Mouse (Mus musculus): ENCODE measurements around the gene Cep250. TPM values are rescaled to one million over a fixed set of nuclear protein-coding genes. Genes with fewer than 3 reads are reported as not detected.

Cep250 gene
- polyA plus RNA-seq, 1 experiment = 13.0 TPM

GRCm38 (mm10) chr2:155991863-155992321 lies 35.6 kb downstream of the Cep250 start:
- TF ChIP-seq TCF12 (IDR thresholded peaks at IDR 0.05; ENCODE audit: insufficient read depth, poor library complexity, severe bottlenecking) = no peak
- TF ChIP-seq MYOG (IDR thresholded peaks at IDR 0.05; ENCODE audit: control insufficient read depth in 1 of 3, insufficient read depth in 1 of 3, insufficient read length in 2 of 3, low read depth in 2 of 3) = peak in 1 of 3 experiments; percentile 28
- no peak overlapping the region for H3ac ChIP-seq (ENCODE audit: control insufficient read depth, insufficient read length)
- no peak overlapping the region for H3K4me2 ChIP-seq (ENCODE audit: low read depth)
- H3K4me3 ChIP-seq = no peak overlapping the region
- H3K27me3 ChIP-seq (ENCODE audit: control insufficient read depth, insufficient read depth, insufficient read length) = no peaks in the 10 kb centered on the region
- H3K79me2 ChIP-seq (ENCODE audit: control insufficient read depth, insufficient read depth) = no peaks in the 10 kb centered on the region
- H3K36me3 ChIP-seq (ENCODE audit: control insufficient read depth, insufficient read depth) = no peaks in the 10 kb centered on the region

- TF ChIP-seq USF1 (IDR thresholded peaks at IDR 0.05; ENCODE audit: low read depth) (no peak), E2F4 (IDR thresholded peaks at IDR 0.05; ENCODE audit: insufficient read depth) (no peak), CEBPB (IDR thresholded peaks at IDR 0.05; ENCODE audit: insufficient read depth, poor library complexity, severe bottlenecking) (no peak), MAX (IDR thresholded peaks at IDR 0.05; ENCODE audit: low read depth) (no peak), POLR2A (IDR thresholded peaks at IDR 0.05; ENCODE audit: insufficient read length, low read depth) (no peak), SRF (IDR thresholded peaks at IDR 0.05; ENCODE audit: control insufficient read depth, insufficient read length, low read depth) (no peak)
- Histone ChIP-seq H3K27me3 (ENCODE audit: control insufficient read depth, insufficient read depth, insufficient read length) (no peaks in the 10 kb centered on the region), H3K4me3 (no peak overlapping the region), H3K4me2 (ENCODE audit: low read depth) (no peak overlapping the region), H3K36me3 (ENCODE audit: control insufficient read depth, insufficient read depth) (peaks cover 3% of the 10 kb centered on the region), H3ac (ENCODE audit: control insufficient read depth, insufficient read length) (no peak overlapping the region), H3K79me2 (ENCODE audit: control insufficient read depth, insufficient read depth) (peaks cover 9% of the 10 kb centered on the region)
Observed at GRCm38 (mm10) chr2:156005393-156005792, 49.1 kb downstream of the Cep250 start.

- peak within 1 kb of the TSS; percentile 87 for H3K4me2 ChIP-seq (ENCODE audit: low read depth)
- H3K27me3 ChIP-seq (ENCODE audit: control insufficient read depth, insufficient read depth, insufficient read length) = no peaks in the 10 kb centered on the region
- peaks cover 9% of the 10 kb centered on the region for H3K79me2 ChIP-seq (ENCODE audit: control insufficient read depth, insufficient read depth)
- TF ChIP-seq POLR2A (IDR thresholded peaks at IDR 0.05; ENCODE audit: insufficient read length, low read depth) (peak; percentile 75), TCF12 (IDR thresholded peaks at IDR 0.05; ENCODE audit: insufficient read depth, poor library complexity, severe bottlenecking) (no peak), USF1 (IDR thresholded peaks at IDR 0.05; ENCODE audit: low read depth) (peak; percentile 4), MYOG (IDR thresholded peaks at IDR 0.05; ENCODE audit: control insufficient read depth in 1 of 3, insufficient read depth in 1 of 3, insufficient read length in 2 of 3, low read depth in 2 of 3) (peak in 1 of 3 experiments; percentile 50), MYOD1 (IDR thresholded peaks at IDR 0.05; ENCODE audit: control insufficient read depth in 1 of 3, insufficient read length in 2 of 3, low read depth in 2 of 3) (peak in 2 of 3 experiments; percentile 36 to 44), MAX (IDR thresholded peaks at IDR 0.05; ENCODE audit: low read depth) (no peak), POLR2AphosphoS2 (IDR thresholded peaks at IDR 0.05; ENCODE audit: insufficient read length, low read depth) (peak; percentile 70)
- peak within 1 kb of the TSS; percentile 78 for H3K4me3 ChIP-seq
- peak within 1 kb of the TSS; percentile 15 for H3ac ChIP-seq (ENCODE audit: control insufficient read depth, insufficient read length)
- H3K36me3 ChIP-seq (ENCODE audit: control insufficient read depth, insufficient read depth) = peaks cover 11% of the 10 kb centered on the region
Observed at GRCm38 (mm10) chr2:156007888-156008532, 51.8 kb downstream of the Cep250 start, which contains the start of the genes 6430550D23Rik and Ergic3. TSS of gene 6430550D23Rik (minus strand) at chr2:156007977. TSS of gene Ergic3 (plus strand) at chr2:156008045.

GRCm38 (mm10) chr2:156018106-156018505 lies 61.8 kb downstream of the Cep250 start:
- TF ChIP-seq USF1 (IDR thresholded peaks at IDR 0.05; ENCODE audit: low read depth) = no peak
- TF ChIP-seq REST (IDR thresholded peaks at IDR 0.05; ENCODE audit: insufficient read depth, insufficient read length) = no peak
- no peak for TF ChIP-seq MYOD1 (IDR thresholded peaks at IDR 0.05; ENCODE audit: control insufficient read depth in 1 of 3, insufficient read length in 2 of 3, low read depth in 2 of 3)
- TF ChIP-seq SRF (IDR thresholded peaks at IDR 0.05; ENCODE audit: control insufficient read depth, insufficient read length, low read depth) = no peak
- no peak for TF ChIP-seq E2F4 (IDR thresholded peaks at IDR 0.05; ENCODE audit: insufficient read depth)
- TF ChIP-seq POLR2A (IDR thresholded peaks at IDR 0.05; ENCODE audit: insufficient read length, low read depth) = no peak
- TF ChIP-seq TCF3 (IDR thresholded peaks at IDR 0.05; ENCODE audit: insufficient read length, low read depth) = no peak
- TF ChIP-seq TCF12 (IDR thresholded peaks at IDR 0.05; ENCODE audit: insufficient read depth, poor library complexity, severe bottlenecking) = no peak
- no peak for TF ChIP-seq POLR2AphosphoS2 (IDR thresholded peaks at IDR 0.05; ENCODE audit: insufficient read length, low read depth)
- no peak for TF ChIP-seq MAX (IDR thresholded peaks at IDR 0.05; ENCODE audit: low read depth)
- no peak for TF ChIP-seq MYOG (IDR thresholded peaks at IDR 0.05; ENCODE audit: control insufficient read depth in 1 of 3, insufficient read depth in 1 of 3, insufficient read length in 2 of 3, low read depth in 2 of 3)
- TF ChIP-seq CEBPB (IDR thresholded peaks at IDR 0.05; ENCODE audit: insufficient read depth, poor library complexity, severe bottlenecking) = no peak
- Histone ChIP-seq H3K36me3 (ENCODE audit: control insufficient read depth, insufficient read depth) (peaks cover 15% of the 10 kb centered on the region), H3K79me2 (ENCODE audit: control insufficient read depth, insufficient read depth) (no peaks in the 10 kb centered on the region), H3K4me2 (ENCODE audit: low read depth) (no peak overlapping the region), H3ac (ENCODE audit: control insufficient read depth, insufficient read length) (no peak overlapping the region), H3K27me3 (ENCODE audit: control insufficient read depth, insufficient read depth, insufficient read length) (no peaks in the 10 kb centered on the region), H3K4me3 (no peak overlapping the region)

DNA sequence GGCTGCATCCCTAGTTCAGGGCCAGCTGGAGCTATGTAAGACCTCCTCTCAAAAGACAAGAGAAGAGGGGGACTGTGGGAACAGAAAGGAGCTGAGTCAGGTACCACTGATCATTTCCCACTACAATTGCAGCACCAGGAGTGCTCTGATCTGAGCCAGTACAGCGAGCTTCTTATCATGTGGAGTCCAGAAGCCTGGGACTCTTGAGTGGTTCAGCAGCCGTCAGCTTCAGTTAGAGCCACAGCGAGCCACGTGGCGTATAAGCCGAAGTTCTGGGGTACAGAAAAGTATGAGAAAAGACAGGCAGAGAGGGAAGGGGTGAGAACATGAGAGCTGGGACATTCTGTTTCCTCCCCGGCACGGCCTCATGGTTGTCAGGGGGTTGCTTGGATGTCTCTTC lies 65.0 kb downstream of the Cep250 start:
- no peak overlapping the region for H3ac ChIP-seq (ENCODE audit: control insufficient read depth, insufficient read length)
- TF ChIP-seq MYOD1 (IDR thresholded peaks at IDR 0.05; ENCODE audit: control insufficient read depth in 1 of 3, insufficient read length in 2 of 3, low read depth in 2 of 3) (no peak), TCF12 (IDR thresholded peaks at IDR 0.05; ENCODE audit: insufficient read depth, poor library complexity, severe bottlenecking) (no peak), POLR2AphosphoS2 (IDR thresholded peaks at IDR 0.05; ENCODE audit: insufficient read length, low read depth) (no peak), REST (IDR thresholded peaks at IDR 0.05; ENCODE audit: insufficient read depth, insufficient read length) (no peak), MAX (IDR thresholded peaks at IDR 0.05; ENCODE audit: low read depth) (no peak), CEBPB (IDR thresholded peaks at IDR 0.05; ENCODE audit: insufficient read depth, poor library complexity, severe bottlenecking) (no peak), POLR2A (IDR thresholded peaks at IDR 0.05; ENCODE audit: insufficient read length, low read depth) (no peak), SRF (IDR thresholded peaks at IDR 0.05; ENCODE audit: control insufficient read depth, insufficient read length, low read depth) (no peak), E2F4 (IDR thresholded peaks at IDR 0.05; ENCODE audit: insufficient read depth) (no peak), MYOG (IDR thresholded peaks at IDR 0.05; ENCODE audit: control insufficient read depth in 1 of 3, insufficient read depth in 1 of 3, insufficient read length in 2 of 3, low read depth in 2 of 3) (no peak), USF1 (IDR thresholded peaks at IDR 0.05; ENCODE audit: low read depth) (no peak), TCF3 (IDR thresholded peaks at IDR 0.05; ENCODE audit: insufficient read length, low read depth) (no peak)

More for the DNA sequence above, 65.0 kb downstream of the Cep250 start:
- Histone ChIP-seq H3K36me3 (ENCODE audit: control insufficient read depth, insufficient read depth) (no peaks in the 10 kb centered on the region), H3K4me2 (ENCODE audit: low read depth) (no peak overlapping the region), H3K4me3 (no peak overlapping the region), H3K27me3 (ENCODE audit: control insufficient read depth, insufficient read depth, insufficient read length) (no peaks in the 10 kb centered on the region), H3K79me2 (ENCODE audit: control insufficient read depth, insufficient read depth) (no peaks in the 10 kb centered on the region)
